Mouse (Mus musculus) CH12.LX (cell line): ENCODE measurements at regions not wholly inside any gene's neighbourhood (a gene's known extent, or its start where the extent isn't known, plus 50 kb on each side); places are given as distances from the start of the nearest gene placed in this dataset.

Experiments
- DNase-seq: peaks from one replicate; pipeline ENCODE4 v3.0.0-alpha.2; 2013; ENCODE audit errors: extremely low read depth
- H3K27ac ChIP-seq: 2 replicates; pipeline ENCODE4 v1.5.1; 2012; ENCODE audit warnings: low read depth, mild to moderate bottlenecking, control low read depth, moderate library complexity; ENCODE audit not compliant: insufficient read depth
- H3K27me3 ChIP-seq: replicated peaks from 2 replicates; pipeline ENCODE3; 2012; ENCODE audit warnings: inconsistent platforms
- H3K36me3 ChIP-seq, 2 experiments: replicated peaks in 1 of 2; 2 replicates each; pipeline versions ENCODE3 to v1.6.1; 2012; ENCODE audit warnings: inconsistent platforms in 1 of 2, low read length in 1 of 2, mild to moderate bottlenecking in 1 of 2, mixed read lengths in 1 of 2, moderate library complexity in 1 of 2; ENCODE audit not compliant: control insufficient read depth in 1 of 2, insufficient read depth in 1 of 2
- H3K4me1 ChIP-seq, 2 experiments: 2 replicates each; pipeline ENCODE4 v1.6.1; 2012; ENCODE audit warnings: inconsistent platforms in 1 of 2, moderate library complexity in 1 of 2; ENCODE audit not compliant: insufficient read depth in 2 of 2, control insufficient read depth in 1 of 2
- H3K4me2 ChIP-seq: 2 replicates; pipeline ENCODE4 v1.6.1; 2012; ENCODE audit warnings: low read depth, mild to moderate bottlenecking, control low read depth; ENCODE audit not compliant: poor library complexity, insufficient read depth, severe bottlenecking
- H3K4me3 ChIP-seq, 3 experiments: fragments of 150-350 bp in 1 of 3; sonication (generic) in 1 of 3; replicated peaks in 1 of 3; 2 replicates each; pipeline versions ENCODE3 to v1.5.1; 2011 to 2012; ENCODE audit warnings: low read depth in 2 of 3, low read length in 2 of 3, mild to moderate bottlenecking in 2 of 3, moderate library complexity in 2 of 3, control low read depth in 1 of 3, improper control_type of control experiment in 1 of 3, inconsistent platforms in 1 of 3, mixed read lengths in 1 of 3; ENCODE audit not compliant: poor library complexity in 1 of 3
- H3K79me2 ChIP-seq: replicated peaks from 2 replicates; pipeline ENCODE4 v1.6.1; 2012; ENCODE audit warnings: mild to moderate bottlenecking, moderate library complexity; ENCODE audit not compliant: control insufficient read depth, poor library complexity, insufficient read depth, severe bottlenecking; ENCODE audit errors: extremely low read depth
- H3K9ac ChIP-seq: 2 replicates; pipeline ENCODE4 v1.6.1; 2012; ENCODE audit warnings: low read depth, mild to moderate bottlenecking, control low read depth, moderate library complexity; ENCODE audit not compliant: insufficient read depth
- H3K9me3 ChIP-seq: replicated peaks from 2 replicates; pipeline ENCODE3; 2012; ENCODE audit warnings: low read length, inconsistent platforms, mixed read lengths
- BHLHE40 ChIP-seq: IDR thresholded peaks from 2 replicates; pipeline ENCODE4 v1.6.1; 2011; ENCODE audit warnings: mild to moderate bottlenecking, low read depth, low read length, improper control_type of control experiment
- CHD2 ChIP-seq: IDR thresholded peaks from 2 replicates; pipeline ENCODE4 v1.6.1; 2011; ENCODE audit warnings: low read length, improper control_type of control experiment
- CTCF ChIP-seq, 2 experiments: IDR thresholded peaks in 1 of 2; conservative IDR thresholded peaks in 1 of 2; 2 replicates each; pipeline ENCODE4 v1.5.1; 2011 to 2012; ENCODE audit warnings: low read depth in 2 of 2, low read length in 2 of 2, improper control_type of control experiment in 1 of 2, inconsistent platforms in 1 of 2, mild to moderate bottlenecking in 1 of 2, moderate library complexity in 1 of 2
- ELF1 ChIP-seq: IDR thresholded peaks from 2 replicates; pipeline ENCODE4 v1.6.1; 2014; ENCODE audit warnings: low read depth, mild to moderate bottlenecking, inconsistent platforms, low read length, improper control_type of control experiment
- EP300 ChIP-seq: IDR thresholded peaks from 2 replicates; pipeline ENCODE4 v1.6.1; 2011; ENCODE audit warnings: low read length, improper control_type of control experiment
- GABPA ChIP-seq: IDR thresholded peaks from 2 replicates; pipeline ENCODE4 v1.6.1; 2012; ENCODE audit warnings: low read depth, low read length, improper control_type of control experiment, inconsistent platforms; ENCODE audit not compliant: insufficient replicate concordance
- HCFC1 ChIP-seq: IDR thresholded peaks from 2 replicates; pipeline ENCODE4 v1.6.1; 2012; ENCODE audit warnings: low read depth, mild to moderate bottlenecking, inconsistent platforms, low read length, improper control_type of control experiment
- IRF4 ChIP-seq: IDR thresholded peaks from 2 replicates; pipeline ENCODE4 v1.6.1; 2014; ENCODE audit warnings: low read depth, mild to moderate bottlenecking, inconsistent platforms, low read length, improper control_type of control experiment
- JUND ChIP-seq: conservative IDR thresholded peaks from 2 replicates; pipeline ENCODE4 v1.6.1; 2011; ENCODE audit warnings: low read depth, low read length, improper control_type of control experiment
- MAZ ChIP-seq: IDR thresholded peaks from 2 replicates; pipeline ENCODE4 v1.6.1; 2012; ENCODE audit warnings: low read depth, mild to moderate bottlenecking, inconsistent platforms, low read length, improper control_type of control experiment, moderate library complexity
- MEF2A ChIP-seq: IDR thresholded peaks from 2 replicates; pipeline ENCODE4 v1.6.1; 2014; ENCODE audit warnings: low read depth, mild to moderate bottlenecking, inconsistent platforms, low read length, improper control_type of control experiment, borderline replicate concordance
- MYC ChIP-seq: IDR thresholded peaks from 2 replicates; pipeline ENCODE4 v1.6.1; 2011; ENCODE audit warnings: low read depth, mild to moderate bottlenecking, improper control_type of control experiment, low read length
- PAX5 ChIP-seq: IDR thresholded peaks from 2 replicates; pipeline ENCODE4 v1.6.1; 2012; ENCODE audit warnings: low read length, inconsistent platforms, mixed read lengths
- RAD21 ChIP-seq: IDR thresholded peaks from 2 replicates; pipeline ENCODE4 v1.6.1; 2011; ENCODE audit warnings: low read depth, mild to moderate bottlenecking, low read length, improper control_type of control experiment, moderate library complexity
- RCOR1 ChIP-seq: conservative IDR thresholded peaks from 2 replicates; pipeline ENCODE4 v1.6.1; 2012; ENCODE audit warnings: low read depth, mild to moderate bottlenecking, inconsistent platforms, low read length, improper control_type of control experiment
- SIN3A ChIP-seq: IDR thresholded peaks from 2 replicates; pipeline ENCODE4 v1.6.1; 2012; ENCODE audit warnings: low read length, improper control_type of control experiment, inconsistent platforms
- SMC3 ChIP-seq: IDR thresholded peaks from 2 replicates; pipeline ENCODE4 v1.6.1; 2011; ENCODE audit warnings: low read depth, low read length, improper control_type of control experiment
- TCF12 ChIP-seq: IDR thresholded peaks from 2 replicates; pipeline ENCODE4 v1.6.1; 2014; ENCODE audit warnings: low read depth, mild to moderate bottlenecking, inconsistent platforms, low read length, improper control_type of control experiment
- UBTF ChIP-seq: IDR thresholded peaks from 2 replicates; pipeline ENCODE4 v1.6.1; 2012; ENCODE audit warnings: low read depth, mild to moderate bottlenecking, inconsistent platforms, low read length, improper control_type of control experiment, moderate library complexity
- ZC3H11A ChIP-seq: IDR thresholded peaks from 2 replicates; pipeline ENCODE4 v1.6.1; 2012; ENCODE audit warnings: low read depth, mild to moderate bottlenecking, inconsistent platforms, low read length, improper control_type of control experiment
- ZKSCAN1 ChIP-seq: IDR thresholded peaks from 2 replicates; pipeline ENCODE4 v1.6.1; 2012; ENCODE audit warnings: low read depth, inconsistent platforms, low read length, improper control_type of control experiment, borderline replicate concordance
- ZNF384 ChIP-seq: IDR thresholded peaks from 2 replicates; pipeline ENCODE4 v1.6.1; 2012; ENCODE audit warnings: low read depth, low read length, improper control_type of control experiment, inconsistent platforms
- dilution Hi-C: fragments of 300-500 bp; cut with MboI; formaldehyde crosslinking; loops from 2 replicates; pipeline ENCODE4 v1.14.3; 2020; ENCODE audit warnings: low sequenced_read_pairs; ENCODE audit not compliant: extremely low pct_unique_long_range_greater_than_20kb, extremely low pct_ligation_motif_present
- in situ Hi-C: fragments of 300-500 bp; cut with MboI; formaldehyde crosslinking; loops from 3 replicates; pipeline ENCODE4 v1.14.3; 2019; ENCODE audit warnings: low sequenced_read_pairs, low pct_ligation_motif_present, low pct_unique_long_range_greater_than_20kb, mixed read lengths

DNA sequence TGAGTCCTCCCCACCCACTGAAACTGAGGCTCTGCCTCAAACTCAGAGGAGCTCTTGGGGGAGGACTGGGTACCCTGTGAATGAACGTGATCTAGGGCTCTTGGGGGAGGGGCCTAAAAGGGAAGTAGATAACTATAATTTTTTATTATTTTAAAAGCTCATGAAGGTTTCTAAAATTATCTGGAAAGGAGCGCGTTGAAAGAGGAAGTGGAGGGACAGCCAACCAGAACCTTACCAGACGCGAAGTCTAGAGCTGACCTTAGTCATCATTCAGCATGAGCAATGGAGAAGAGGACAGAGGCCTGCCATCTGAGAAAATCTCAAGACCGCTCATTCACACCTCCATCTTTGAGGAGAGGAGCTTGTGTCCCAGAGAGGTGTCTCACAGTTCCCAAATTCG is 98.0 kb upstream of the Atxn1 start:
- in situ Hi-C loops (no loop called here), dilution Hi-C loops (no loop called here)
- H3K9ac ChIP-seq: no peak overlapping the region

DNA sequence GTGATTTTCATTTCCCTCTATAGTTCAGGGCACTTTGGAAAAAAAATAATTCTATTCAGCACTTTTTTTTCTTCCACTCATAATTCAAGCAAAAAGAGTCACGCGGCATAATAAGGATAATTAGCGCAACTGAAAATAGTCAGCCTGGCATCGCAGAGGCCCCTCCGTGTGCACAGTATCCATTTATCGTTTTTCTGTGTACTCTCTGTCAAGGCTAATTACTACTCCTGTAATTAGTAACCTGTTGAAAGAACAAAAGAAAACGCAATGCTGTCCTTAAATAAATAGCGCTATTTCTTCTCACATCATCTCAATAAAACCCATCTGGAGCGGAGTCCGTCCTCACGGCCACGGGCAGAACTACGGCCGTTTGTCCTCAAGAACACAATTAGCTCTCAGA is 95.1 kb upstream of the Atxn1 start:
- Histone ChIP-seq H3K27me3 (no peaks in the 10 kb centered on the region), H3K27ac (no peak overlapping the region), H3K9ac (no peak overlapping the region), H3K36me3 (no peaks in the 10 kb centered on the region), H3K79me2 (no peaks in the 10 kb centered on the region)
- in situ Hi-C loops: no loop called here
- dilution Hi-C loops: no loop called here
- no peak for TF ChIP-seq MYC
- TF ChIP-seq ZKSCAN1: no peak
- TF ChIP-seq ZNF384: no peak
- TF ChIP-seq PAX5: no peak
- no peak for TF ChIP-seq CTCF (conservative IDR thresholded peaks at IDR 0.05 in 1 of 2, IDR thresholded peaks at IDR 0.05 in 1 of 2; ENCODE audit: low read depth in 2 of 2, low read length in 2 of 2)
- no peak for TF ChIP-seq EP300
- TF ChIP-seq, all 38 proteins: peak for 0
- H3K4me1 ChIP-seq: peaks cover 2 to 18% of the 10 kb centered on the region in 2 experiments; a peak in 3 of 4 replicates
- DNase-seq: no peak
- no peaks in the 10 kb centered on the region for H3K9me3 ChIP-seq
- H3K4me2 ChIP-seq: no peak overlapping the region
- no peak overlapping the region for H3K4me3 ChIP-seq

More for the DNA sequence above, 98.0 kb upstream of the Atxn1 start:
- H3K4me3 ChIP-seq: no peak overlapping the region
- H3K79me2 ChIP-seq: no peaks in the 10 kb centered on the region
- no peaks in the 10 kb centered on the region for H3K36me3 ChIP-seq
- peaks cover 4 to 18% of the 10 kb centered on the region in 2 experiments; a peak in 3 of 4 replicates for H3K4me1 ChIP-seq
- peak; percentile 49 for DNase-seq
- H3K27me3 ChIP-seq: no peaks in the 10 kb centered on the region
- TF ChIP-seq MEF2A: no peak
- TF ChIP-seq ZC3H11A: no peak
- TF ChIP-seq SMC3: no peak
- TF ChIP-seq PAX5: no peak
- TF ChIP-seq EP300: no peak
- TF ChIP-seq BHLHE40: no peak
- TF ChIP-seq UBTF: no peak
- no peak for TF ChIP-seq JUND
- TF ChIP-seq ELF1: no peak
- TF ChIP-seq MYC: no peak
- TF ChIP-seq IRF4: no peak
- no peak for TF ChIP-seq MAZ
- TF ChIP-seq TCF12: no peak
- no peak for TF ChIP-seq RAD21
- no peak for TF ChIP-seq RCOR1
- no peak for TF ChIP-seq HCFC1
- TF ChIP-seq SIN3A: no peak
- no peak for TF ChIP-seq CHD2
- TF ChIP-seq GABPA: no peak
- no peak overlapping the region for H3K27ac ChIP-seq
- H3K4me2 ChIP-seq: 0 out of 2 replicates have a peak overlapping the region, but pooled peaks have one; percentile 4
- H3K9me3 ChIP-seq: peaks cover 2% of the 10 kb centered on the region
